24 mouse cellular contexts compared by ENCODE assay signal in genomic region chr7:45824598-45824997, GRCm38 (mm10). TPM values are rescaled to one million over a fixed set of nuclear protein-coding genes. Genes with fewer than 3 reads are reported as not detected.
DNase-seq lines count a peak whose midpoint lies in the region; ATAC-seq and TF ChIP-seq lines count a peak whose summit lies in the region.
"Had no signal": no experiment of that assay in that cellular context is flagged by ENCODE, and none has a peak within 500 bp of the region (broad histone marks: within the 10 kb centered on the region; RNA-seq: fewer than 3 reads in every experiment).

Kcnj14 (minus strand) TSS chr7:45824782.

- 81% methylated on average over 7 of the region's 7 CpGs for WGBS in hindbrain, embryonic 13.5 days
- WGBS in hindbrain, embryonic 10.5 days = 75% methylated on average over 7 of the region's 7 CpGs
- WGBS in midbrain, postnatal 0 days = 66% methylated on average over 7 of the region's 7 CpGs
- 69% methylated on average over 7 of the region's 7 CpGs for WGBS in midbrain, embryonic 15.5 days
- WGBS in limb, embryonic 10.5 days = 79% methylated on average over 7 of the region's 7 CpGs

- H3K9me3 ChIP-seq in hindbrain, embryonic 13.5 days = no peaks in the 10 kb centered on the region
- no peaks in the 10 kb centered on the region for H3K9me3 ChIP-seq in hindbrain, embryonic 10.5 days
- H3K9me3 ChIP-seq in midbrain, postnatal 0 days (ENCODE audit: low read length) = no peaks in the 10 kb centered on the region
- no peaks in the 10 kb centered on the region for H3K9me3 ChIP-seq in midbrain, embryonic 15.5 days
- H3K9me3 ChIP-seq in limb, embryonic 10.5 days (replicated peaks) = no peaks in the 10 kb centered on the region
- H3K9me3 ChIP-seq: embryonic facial prominence, embryonic 12.5 days; forebrain, embryonic 10.5 days; hindbrain, embryonic 15.5 days; liver, embryonic 15.5 days; lung, embryonic 15.5 days; midbrain, embryonic 10.5 days had no signal

- H3K4me1 ChIP-seq in hindbrain, embryonic 13.5 days (replicated peaks) = peaks cover under 1% of the 10 kb centered on the region; the same call in 1 of the 2 replicates
- peaks cover 11% of the 10 kb centered on the region for H3K4me1 ChIP-seq in hindbrain, embryonic 10.5 days (replicated peaks)
- no peaks in the 10 kb centered on the region; the same call in 1 of the 2 replicates for H3K4me1 ChIP-seq in midbrain, postnatal 0 days (ENCODE audit: insufficient read depth, low read length)
- H3K4me1 ChIP-seq in midbrain, embryonic 15.5 days = peaks cover 2% of the 10 kb centered on the region
- peaks cover 7% of the 10 kb centered on the region for H3K4me1 ChIP-seq in brown adipose tissue, adult 24 weeks (ENCODE audit: control insufficient read depth, insufficient read depth, insufficient read length, low read length)
- H3K4me1 ChIP-seq in limb, embryonic 10.5 days = peaks cover 8% of the 10 kb centered on the region

- peaks cover 10% of the 10 kb centered on the region for H3K27me3 ChIP-seq in hindbrain, embryonic 13.5 days
- H3K27me3 ChIP-seq in hindbrain, embryonic 10.5 days (ENCODE audit: insufficient read depth, poor library complexity, severe bottlenecking) = peaks cover 23% of the 10 kb centered on the region
- no peaks in the 10 kb centered on the region for H3K27me3 ChIP-seq in midbrain, postnatal 0 days (ENCODE audit: insufficient read depth, low read length)
- no peaks in the 10 kb centered on the region for H3K27me3 ChIP-seq in midbrain, embryonic 15.5 days (replicated peaks)
- peaks cover 12% of the 10 kb centered on the region for H3K27me3 ChIP-seq in limb, embryonic 10.5 days (ENCODE audit: low read depth, poor library complexity, severe bottlenecking)
- H3K27me3 ChIP-seq: lung, embryonic 15.5 days had no signal

- H3K9ac ChIP-seq in hindbrain, embryonic 13.5 days = peak within 1 kb of the TSS; percentile 29
- H3K9ac ChIP-seq in midbrain, postnatal 0 days (replicated peaks; ENCODE audit: low read length, poor library complexity, severe bottlenecking) = 0 out of 2 replicates have a peak within 1 kb of the TSS, but pooled peaks have one; percentile 4
- no peak within 1 kb of the TSS for H3K9ac ChIP-seq in midbrain, embryonic 15.5 days
- H3K9ac ChIP-seq: embryonic facial prominence, embryonic 12.5 days; hindbrain, embryonic 15.5 days; liver, embryonic 15.5 days; lung, embryonic 15.5 days had no signal

- no peak for DNase-seq in hindbrain, embryonic 10.5 days (ENCODE audit: low spot score)
- DNase-seq in midbrain, postnatal 0 days (ENCODE audit: low spot score) = no peak
- DNase-seq in limb, embryonic 10.5 days (ENCODE audit: low spot score) = no peak
- DNase-seq: adrenal gland, postnatal 10 days; B cell, adult 2 months; cerebellum, adult 11 months; cerebellum, adult 9-10 months; cerebellum, postnatal 36 days; gastrocnemius, adult 2 months; gastrocnemius, postnatal 36 days; heart, postnatal 36 days; kidney, adult 18-20 months; kidney, postnatal 4 days had no signal

- ATAC-seq in hindbrain, embryonic 13.5 days (ENCODE audit: low FRiP score) = no peak
- ATAC-seq in midbrain, postnatal 0 days (ENCODE audit: low FRiP score) = no peak
- ATAC-seq in midbrain, embryonic 15.5 days (replicated peaks) = no peak
- ATAC-seq: forebrain, embryonic 16.5 days had no signal

- H3K4me2 ChIP-seq in hindbrain, embryonic 13.5 days = no peak within 1 kb of the TSS
- no peak within 1 kb of the TSS for H3K4me2 ChIP-seq in midbrain, postnatal 0 days (ENCODE audit: low read depth, low read length, poor library complexity, severe bottlenecking)
- no peak within 1 kb of the TSS for H3K4me2 ChIP-seq in midbrain, embryonic 15.5 days
- H3K4me2 ChIP-seq: embryonic facial prominence, embryonic 12.5 days; hindbrain, embryonic 15.5 days; liver, embryonic 15.5 days; lung, embryonic 15.5 days had no signal

- H3K27ac ChIP-seq in hindbrain, embryonic 13.5 days = no peak within 1 kb of the TSS
- no peak within 1 kb of the TSS for H3K27ac ChIP-seq in hindbrain, embryonic 10.5 days
- H3K27ac ChIP-seq in midbrain, postnatal 0 days (ENCODE audit: low read depth, low read length) = no peak within 1 kb of the TSS
- H3K27ac ChIP-seq in midbrain, embryonic 15.5 days = no peak within 1 kb of the TSS
- peak within 1 kb of the TSS; percentile 32; the same call in 1 of the 2 replicates for H3K27ac ChIP-seq in brown adipose tissue, adult 24 weeks (replicated peaks; ENCODE audit: low read depth, low read length)
- H3K27ac ChIP-seq in limb, embryonic 10.5 days = no peak within 1 kb of the TSS
- H3K27ac ChIP-seq: embryonic facial prominence, embryonic 12.5 days; forebrain, embryonic 10.5 days; gastrocnemius, adult 2 months; hindbrain, embryonic 15.5 days; liver, embryonic 15.5 days; lung, embryonic 15.5 days; midbrain, embryonic 10.5 days had no signal

- peaks cover 68% of the 10 kb centered on the region for H3K36me3 ChIP-seq in hindbrain, embryonic 13.5 days
- peaks cover 79% of the 10 kb centered on the region for H3K36me3 ChIP-seq in hindbrain, embryonic 10.5 days
- H3K36me3 ChIP-seq in midbrain, postnatal 0 days (ENCODE audit: insufficient read depth, low read length) = peaks cover 50% of the 10 kb centered on the region
- peaks cover 32% of the 10 kb centered on the region for H3K36me3 ChIP-seq in midbrain, embryonic 15.5 days (replicated peaks)
- peaks cover 82% of the 10 kb centered on the region for H3K36me3 ChIP-seq in limb, embryonic 10.5 days

- TF ChIP-seq CTCF in midbrain, postnatal 0 days (IDR thresholded peaks at IDR 0.05) = no peak

- H3K4me3 ChIP-seq in hindbrain, embryonic 13.5 days = no peak within 1 kb of the TSS
- H3K4me3 ChIP-seq in hindbrain, embryonic 10.5 days = no peak within 1 kb of the TSS
- H3K4me3 ChIP-seq in midbrain, postnatal 0 days (ENCODE audit: low read depth, low read length) = no peak within 1 kb of the TSS
- no peak within 1 kb of the TSS for H3K4me3 ChIP-seq in midbrain, embryonic 15.5 days
- no peak within 1 kb of the TSS for H3K4me3 ChIP-seq in brown adipose tissue, adult 24 weeks (ENCODE audit: insufficient read depth, low read depth, low read length)
- no peak within 1 kb of the TSS for H3K4me3 ChIP-seq in limb, embryonic 10.5 days
- H3K4me3 ChIP-seq: embryonic facial prominence, embryonic 12.5 days; forebrain, embryonic 10.5 days; gastrocnemius, adult 2 months; hindbrain, embryonic 15.5 days; liver, embryonic 15.5 days; lung, embryonic 15.5 days; midbrain, embryonic 10.5 days had no signal

RNA-seq across cellular contexts. Expression of gene Kcnj14, which starts in this region (rescaled TPM):
- polyA plus RNA-seq in hindbrain, embryonic 13.5 days (2015; fragmentation: Nextera tagmentation; extraction: Ambion mirVana) = 0.50 and 0.81 TPM in 2 replicates
- 0.91 and 1.0 TPM in 2 replicates for polyA plus RNA-seq in hindbrain, embryonic 10.5 days (2016; fragmentation: Nextera tagmentation; extraction: Ambion mirVana)
- 0.71 and 2.1 TPM in 2 replicates for total RNA-seq in midbrain, postnatal 0 days (2014; rRNA removed)
- 1.5 TPM in 2 replicates for polyA plus RNA-seq in midbrain, postnatal 0 days (2015; fragmentation: Nextera tagmentation; extraction: Ambion mirVana)
- 1.1 TPM in 2 replicates for polyA plus RNA-seq in midbrain, embryonic 15.5 days (2015; fragmentation: Nextera tagmentation; extraction: Ambion mirVana)
- 1.1 TPM in 1 of 2 replicates, not detected in the other for polyA plus RNA-seq in brown adipose tissue, adult 24 weeks (2012; ENCODE audit: insufficient read depth, insufficient read length, missing spikeins)
- 1.2 and 1.4 TPM in 2 replicates for polyA plus RNA-seq in limb, embryonic 10.5 days (2016; fragmentation: Nextera tagmentation; extraction: Ambion mirVana)
- total RNA-seq: monocyte, adult 5-6 weeks had no signal
